Mouse (Mus musculus) embryonic facial prominence, embryonic 12.5 days (tissue): ENCODE results near the gene Rpl19. TPM values are rescaled to one million over a fixed set of nuclear protein-coding genes. Genes with fewer than 3 reads are reported as not detected.
A peak's percentile ranks its signal among the peaks of the same experiment; 100 is the strongest.

ENCODE experiments used
- ATAC-seq: fragments of 200-750 bp; cut with Nextera tagmentation; 2 replicates; pipeline ENCODE4 v1.8.0; 2017; ENCODE audit not compliant: insufficient number of reproducible peaks, insufficient read depth, low FRiP score, low TSS enrichment
- H3K27ac ChIP-seq: fragments of 300-500 bp; sonication (generic); 2 replicates; pipeline ENCODE4 v1.5.1; 2016; ENCODE audit warnings: mild to moderate bottlenecking
- H3K27me3 ChIP-seq: fragments of 300-500 bp; sonication (generic); 2 replicates; pipeline ENCODE4 v1.6.1; 2016; ENCODE audit warnings: mild to moderate bottlenecking, moderate library complexity
- H3K36me3 ChIP-seq: fragments of 300-500 bp; sonication (generic); 2 replicates; pipeline ENCODE4 v1.6.1; 2016; ENCODE audit warnings: mild to moderate bottlenecking
- H3K4me1 ChIP-seq: fragments of 300-500 bp; sonication (generic); 2 replicates; pipeline ENCODE4 v1.6.1; 2016
- H3K4me2 ChIP-seq: fragments of 300-500 bp; sonication (generic); replicated peaks from 2 replicates; pipeline ENCODE4 v1.6.1; 2016; ENCODE audit warnings: mild to moderate bottlenecking, moderate library complexity
- H3K4me3 ChIP-seq: fragments of 300-500 bp; sonication (generic); 2 replicates; pipeline ENCODE4 v1.5.1; 2016; ENCODE audit warnings: mild to moderate bottlenecking
- H3K9ac ChIP-seq: fragments of 300-500 bp; sonication (generic); 2 replicates; pipeline ENCODE4 v1.6.1; 2016; ENCODE audit warnings: mild to moderate bottlenecking, moderate library complexity
- H3K9me3 ChIP-seq: fragments of 300-500 bp; sonication (generic); 2 replicates; pipeline ENCODE4 v1.6.1; 2016; ENCODE audit warnings: mild to moderate bottlenecking, moderate library complexity
- WGBS: fragments of 180-500 bp; shearing (Covaris S2); methylation state at CpG from one replicate; pipeline ENCODE4 v1.1.7; 2016; 5-methylcytosine and 5-hydroxymethylcytosine counted together
- polyA plus RNA-seq: library from polyadenylated mRNA; unstranded; fragments of >200 nt; fragmentation: Nextera tagmentation; extraction: Ambion mirVana; gene quantifications from 2 replicates; pipeline ENCODE4 v1.2.1, GENCODE M21; 2016

Rpl19 gene
- polyA plus RNA-seq, 1 experiment from 2014 or later = 942 TPM

- WGBS = under 1% methylated on average over 18 of the region's 18 CpGs
- H3K4me1 ChIP-seq = peaks cover 20% of the 10 kb centered on the region
- H3K9ac ChIP-seq = peak overlapping the region; percentile 100
- peak overlapping the region; percentile 88 for H3K4me2 ChIP-seq
- peak overlapping the region; percentile 85 for H3K27ac ChIP-seq
- H3K27me3 ChIP-seq = no peaks in the 10 kb centered on the region
- no peaks in the 10 kb centered on the region for H3K9me3 ChIP-seq
- peak overlapping the region; percentile 100 for H3K4me3 ChIP-seq
- ATAC-seq = no peak
- H3K36me3 ChIP-seq = peaks cover 34% of the 10 kb centered on the region
Measured at GRCm38 (mm10) chr11:98027297-98027688, 783 bp downstream of the Rpl19 start.

DNA sequence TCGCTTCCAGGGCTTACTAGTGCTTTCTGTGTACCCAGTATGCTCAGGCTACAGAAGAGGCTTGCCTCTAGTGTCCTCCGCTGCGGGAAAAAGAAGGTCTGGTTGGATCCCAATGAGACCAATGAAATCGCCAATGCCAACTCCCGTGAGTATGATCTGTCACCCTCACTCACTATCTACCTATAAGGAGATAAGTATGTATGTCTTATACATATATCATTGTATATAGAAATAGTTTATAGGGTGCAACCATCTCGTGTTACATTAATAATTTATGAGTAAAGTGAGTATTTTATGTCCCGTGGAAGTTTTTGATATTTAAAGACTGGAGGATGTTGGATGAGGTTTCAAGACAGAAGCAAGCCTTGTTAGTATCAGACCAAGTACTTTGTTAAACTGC, 1.3 kb downstream of the Rpl19 start:
- Histone ChIP-seq H3K27ac (no peak overlapping the region; the same call in 1 of the 2 replicates), H3K4me1 (peaks cover 20% of the 10 kb centered on the region), H3K4me2 (peak overlapping the region; percentile 88), H3K4me3 (peak overlapping the region; percentile 100), H3K27me3 (no peaks in the 10 kb centered on the region), H3K36me3 (peaks cover 34% of the 10 kb centered on the region), H3K9ac (peak overlapping the region; percentile 100), H3K9me3 (no peaks in the 10 kb centered on the region)
- no peak for ATAC-seq
- WGBS = 22% methylated on average over 7 of the region's 7 CpGs

DNA sequence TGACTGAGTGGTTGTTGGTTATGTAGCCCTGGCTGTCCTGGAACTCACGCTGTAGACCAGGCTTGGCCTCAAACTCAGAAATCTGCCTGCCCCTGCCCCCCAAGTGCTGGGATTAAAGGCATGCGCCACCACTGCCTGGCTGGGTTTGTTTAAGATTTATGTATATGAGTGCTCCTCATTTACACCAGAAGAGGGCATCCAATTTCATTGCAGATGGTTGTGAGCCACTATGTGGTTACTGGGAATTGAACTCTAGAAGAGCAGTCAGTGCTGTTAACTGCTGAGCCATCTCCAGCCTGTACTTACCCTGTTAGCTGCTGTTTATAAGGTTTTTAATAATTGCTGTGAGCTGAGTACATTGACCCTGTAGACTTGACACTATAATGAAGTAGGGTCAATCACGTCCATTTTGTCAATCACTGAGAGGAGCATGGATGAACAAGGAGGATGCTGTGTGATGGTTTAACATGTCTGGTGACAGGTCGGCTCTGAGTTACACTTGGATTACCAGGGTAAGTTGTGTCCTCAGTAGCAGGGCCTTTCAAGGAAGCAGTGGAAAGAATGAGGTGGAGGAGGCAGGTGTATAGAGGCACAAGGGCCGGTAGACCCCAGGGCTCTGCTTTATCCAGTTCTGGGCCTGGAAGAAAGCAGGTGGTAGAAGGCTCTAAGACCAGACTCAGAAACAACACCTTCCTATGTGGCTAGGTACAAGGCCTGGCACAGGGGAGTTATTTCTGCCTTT, 4.4 kb downstream of the Rpl19 start:
- Histone ChIP-seq H3K4me3 (no peak overlapping the region), H3K4me2 (no peak overlapping the region), H3K36me3 (peaks cover 34% of the 10 kb centered on the region), H3K9me3 (no peaks in the 10 kb centered on the region), H3K27me3 (peaks cover 7% of the 10 kb centered on the region), H3K4me1 (peaks cover 26% of the 10 kb centered on the region), H3K9ac (no peak overlapping the region), H3K27ac (0 out of 2 replicates have a peak overlapping the region, but pooled peaks have one; percentile 13)
- 55% methylated on average over 5 of the region's 5 CpGs for WGBS
- ATAC-seq = no peak

DNA sequence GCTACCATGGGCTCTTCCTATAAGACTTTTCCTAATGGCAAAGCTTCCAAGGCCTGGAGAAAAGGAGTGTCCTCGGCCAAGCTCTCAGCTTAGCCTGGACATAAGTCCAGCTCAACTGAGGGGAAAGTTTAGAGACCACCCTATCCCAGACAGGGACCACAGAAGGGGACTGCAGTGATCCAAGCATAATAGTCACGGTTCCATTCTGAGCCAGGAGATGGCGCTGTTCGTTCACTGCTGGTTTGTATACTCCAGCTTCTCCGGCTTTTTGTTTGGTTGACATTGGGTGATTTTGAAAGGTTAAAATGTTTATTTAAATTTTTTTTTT, 4.9 kb downstream of the Rpl19 start:
- H3K4me2 ChIP-seq = no peak overlapping the region
- no peak overlapping the region for H3K4me3 ChIP-seq
- WGBS = 6% methylated on average over 5 of the region's 5 CpGs
- no peaks in the 10 kb centered on the region for H3K9me3 ChIP-seq
- peaks cover 34% of the 10 kb centered on the region for H3K36me3 ChIP-seq
- peaks cover 12% of the 10 kb centered on the region for H3K27me3 ChIP-seq
- H3K4me1 ChIP-seq = peaks cover 28% of the 10 kb centered on the region
- ATAC-seq = no peak
- H3K9ac ChIP-seq = no peak overlapping the region
- H3K27ac ChIP-seq = no peak overlapping the region

DNA sequence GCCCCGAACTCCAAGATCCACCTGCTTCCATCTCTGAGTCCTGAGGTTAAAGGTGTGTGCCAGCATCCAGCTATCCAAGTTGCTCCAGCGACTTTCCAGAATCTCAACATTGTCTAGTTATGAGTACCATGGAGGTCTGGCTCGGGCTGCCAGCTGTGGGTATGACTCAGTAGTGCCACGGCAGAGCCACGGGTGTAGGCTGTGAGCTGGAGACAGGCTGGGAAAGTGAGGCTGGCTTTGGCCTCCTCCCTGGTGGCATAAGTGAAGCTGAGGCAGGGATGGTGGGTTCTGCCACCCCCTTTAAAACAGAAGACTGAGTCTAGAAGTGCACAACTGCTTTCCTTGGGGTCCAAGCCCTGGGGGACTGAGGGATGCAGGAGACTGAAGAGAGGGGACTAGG, 7.6 kb downstream of the Rpl19 start:
- H3K27me3 ChIP-seq = peaks cover 27% of the 10 kb centered on the region
- H3K9ac ChIP-seq = no peak overlapping the region
- ATAC-seq = no peak
- no peak overlapping the region for H3K4me3 ChIP-seq
- WGBS = 81% methylated on average over 5 of the region's 5 CpGs
- H3K4me2 ChIP-seq = no peak overlapping the region
- H3K36me3 ChIP-seq = peaks cover 23% of the 10 kb centered on the region
- H3K4me1 ChIP-seq = peaks cover 20% of the 10 kb centered on the region
- H3K9me3 ChIP-seq = no peaks in the 10 kb centered on the region
- no peak overlapping the region for H3K27ac ChIP-seq

DNA sequence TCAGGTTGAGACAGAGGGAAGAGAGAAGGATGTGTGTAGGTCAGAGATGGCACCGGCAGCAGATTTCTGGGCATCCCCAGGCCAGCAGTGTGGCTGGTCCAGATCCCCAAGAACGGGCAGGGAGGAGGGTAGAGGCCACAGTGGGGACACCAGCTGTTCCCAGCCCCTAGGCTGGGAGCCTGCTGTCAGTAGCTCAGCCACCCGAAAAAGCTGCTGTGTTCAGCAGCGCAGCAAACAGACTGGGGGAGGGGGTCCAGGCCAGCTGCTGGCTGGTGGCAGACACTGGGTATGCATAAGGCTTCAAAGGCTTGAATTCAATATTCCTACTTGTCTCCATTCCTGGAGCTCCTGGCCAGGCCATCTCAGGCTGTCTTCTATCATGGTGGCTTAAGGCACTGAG, 8.3 kb downstream of the Rpl19 start:
- Histone ChIP-seq H3K4me1 (peaks cover 20% of the 10 kb centered on the region), H3K4me2 (no peak overlapping the region)
- ATAC-seq = no peak

DNA sequence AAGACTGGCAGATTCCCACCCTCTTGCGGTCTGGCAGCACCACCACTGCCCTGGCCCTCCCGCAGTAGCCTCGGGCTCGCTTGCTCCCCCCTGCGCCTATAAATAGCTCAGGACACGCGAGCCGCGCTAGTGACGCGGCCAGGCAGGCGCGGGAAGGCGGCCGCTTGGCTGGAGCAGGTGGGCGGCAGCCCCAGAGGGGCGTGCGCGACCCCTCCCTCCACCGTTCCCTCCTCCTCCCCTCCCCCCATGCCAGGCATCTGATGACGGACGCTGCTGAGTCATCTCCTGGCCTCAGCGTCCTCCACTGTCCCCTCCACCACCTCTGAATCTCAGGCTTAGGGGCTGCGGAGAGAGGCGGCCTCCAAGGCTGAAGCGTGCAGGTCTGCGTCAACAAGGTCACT, 9.5 kb downstream of the Rpl19 start:
- under 1% methylated on average over 27 of the region's 27 CpGs for WGBS
- Histone ChIP-seq H3K4me3 (peak overlapping the region; percentile 33), H3K9me3 (no peaks in the 10 kb centered on the region), H3K36me3 (peaks cover 4% of the 10 kb centered on the region), H3K4me1 (peaks cover 20% of the 10 kb centered on the region), H3K27ac (no peak overlapping the region), H3K4me2 (peak overlapping the region; percentile 75), H3K9ac (peak overlapping the region; percentile 49), H3K27me3 (peaks cover 27% of the 10 kb centered on the region)
- 0 out of 2 replicates have a peak, but pooled peaks have one; percentile 26 for ATAC-seq

More for the DNA sequence above, 8.3 kb downstream of the Rpl19 start:
- Histone ChIP-seq H3K4me3 (no peak overlapping the region), H3K27ac (no peak overlapping the region), H3K9me3 (no peaks in the 10 kb centered on the region), H3K9ac (no peak overlapping the region), H3K27me3 (peaks cover 27% of the 10 kb centered on the region), H3K36me3 (peaks cover 15% of the 10 kb centered on the region)
- WGBS = 27% methylated on average over 4 of the region's 4 CpGs

- Histone ChIP-seq H3K4me2 (no peak overlapping the region), H3K9me3 (no peaks in the 10 kb centered on the region), H3K4me1 (peaks cover 20% of the 10 kb centered on the region), H3K4me3 (no peak overlapping the region), H3K9ac (no peak overlapping the region), H3K36me3 (no peaks in the 10 kb centered on the region), H3K27ac (no peak overlapping the region), H3K27me3 (peaks cover 27% of the 10 kb centered on the region)
- WGBS = 64% methylated on average over 14 of the region's 14 CpGs
- no peak for ATAC-seq
Measured at GRCm38 (mm10) chr11:98037871-98038270, 11.4 kb downstream of the Rpl19 start.

GRCm38 (mm10) chr11:98040975-98041374, 14.5 kb downstream of the Rpl19 start:
- no peak overlapping the region for H3K4me2 ChIP-seq
- H3K27me3 ChIP-seq = peaks cover 25% of the 10 kb centered on the region
- 53% methylated on average over 8 of the region's 8 CpGs for WGBS
- no peak overlapping the region for H3K9ac ChIP-seq
- H3K9me3 ChIP-seq = no peaks in the 10 kb centered on the region
- H3K4me1 ChIP-seq = peaks cover 6% of the 10 kb centered on the region
- no peaks in the 10 kb centered on the region for H3K36me3 ChIP-seq
- H3K27ac ChIP-seq = no peak overlapping the region
- no peak for ATAC-seq
- H3K4me3 ChIP-seq = no peak overlapping the region

- Histone ChIP-seq H3K27me3 (peaks cover 7% of the 10 kb centered on the region; the same call in 1 of the 2 replicates), H3K4me2 (no peak overlapping the region), H3K9me3 (no peaks in the 10 kb centered on the region), H3K27ac (no peak overlapping the region), H3K4me1 (no peaks in the 10 kb centered on the region), H3K36me3 (no peaks in the 10 kb centered on the region), H3K4me3 (no peak overlapping the region), H3K9ac (no peak overlapping the region)
- 82% methylated on average over 6 of the region's 6 CpGs for WGBS
- no peak for ATAC-seq
Measured at GRCm38 (mm10) chr11:98042741-98043140, 16.2 kb downstream of the Rpl19 start.

DNA sequence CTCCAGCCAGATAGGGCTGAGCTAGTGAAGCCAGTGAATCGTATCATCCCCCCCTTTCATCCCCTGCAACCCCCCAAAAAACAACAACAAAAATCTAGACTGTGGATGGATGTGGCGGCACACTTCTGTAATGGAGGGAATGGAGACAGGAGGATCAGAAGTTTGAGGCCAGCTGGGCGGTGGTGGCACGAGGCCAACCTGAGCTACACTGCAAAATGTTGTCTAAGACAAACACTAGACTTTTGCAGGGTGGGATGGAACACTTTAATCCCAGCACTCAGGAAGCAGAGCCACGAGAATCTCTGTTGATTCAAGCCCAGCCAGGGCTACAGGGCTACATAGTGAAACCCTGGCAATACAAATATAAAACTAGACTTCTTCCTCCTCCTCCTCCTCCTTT, 17.6 kb downstream of the Rpl19 start:
- Histone ChIP-seq H3K36me3 (no peaks in the 10 kb centered on the region), H3K27ac (no peak overlapping the region), H3K9ac (peak overlapping the region; percentile 5; the same call in 1 of the 2 replicates), H3K4me1 (no peaks in the 10 kb centered on the region), H3K4me2 (no peak overlapping the region), H3K4me3 (no peak overlapping the region), H3K27me3 (peaks cover 14% of the 10 kb centered on the region), H3K9me3 (no peaks in the 10 kb centered on the region)
- WGBS = 79% methylated on average over 5 of the region's 5 CpGs
- no peak for ATAC-seq

- Histone ChIP-seq H3K9ac (no peak overlapping the region), H3K9me3 (no peaks in the 10 kb centered on the region), H3K27ac (no peak overlapping the region), H3K27me3 (peaks cover 30% of the 10 kb centered on the region), H3K36me3 (no peaks in the 10 kb centered on the region), H3K4me1 (no peaks in the 10 kb centered on the region), H3K4me2 (no peak overlapping the region), H3K4me3 (no peak overlapping the region)
- ATAC-seq = no peak
- 70% methylated on average over 4 of the region's 4 CpGs for WGBS
Measured at GRCm38 (mm10) chr11:98045596-98045995, 19.1 kb downstream of the Rpl19 start.
